In genomic region chr7:141293852-141294471, GRCm38 (mm10) we compare ENCODE assay signal across 8 mouse cellular contexts. TPM values are rescaled to one million over a fixed set of nuclear protein-coding genes. Genes with fewer than 3 reads are reported as not detected.
DNase-seq lines count a peak whose midpoint lies in the region; ATAC-seq lines count a peak whose summit lies in the region.

No protein-coding gene starts in this region.

- H3K4me1 ChIP-seq in limb, embryonic 11.5 days (ENCODE audit: control insufficient read depth, insufficient read depth, low read length), result peaks cover 14% of the 10 kb centered on the region
- H3K4me1 ChIP-seq in midbrain, embryonic 14.5 days (ENCODE audit: control insufficient read depth, insufficient read depth, low read length), result peaks cover 21% of the 10 kb centered on the region

- peak; percentile 21 to 23 for DNase-seq in heart, adult 18-20 months
- DNase-seq in heart, postnatal 25 days (ENCODE audit: low spot score), result no peak
- DNase-seq in adrenal gland, postnatal 36 days, result peak; percentile 75 to 78
- peak; percentile 30 for DNase-seq in gastrocnemius, postnatal 25 days
- DNase-seq in limb, embryonic 11.5 days (ENCODE audit: low spot score), result peak; percentile 61
- peak; percentile 59 for DNase-seq in midbrain, embryonic 14.5 days
- no peak for DNase-seq in T-cell, adult 2 months (ENCODE audit: low spot score)

- intact Hi-C loops in heart, postnatal 25 days (cut with DNase I), result no loop called here

- peaks cover 4% of the 10 kb centered on the region; the same call in 1 of the 2 replicates for H3K36me3 ChIP-seq in limb, embryonic 11.5 days (ENCODE audit: control insufficient read depth, insufficient read depth, low read length)
- H3K36me3 ChIP-seq in midbrain, embryonic 14.5 days (ENCODE audit: control insufficient read depth, insufficient read depth, low read length), result peaks cover 21% of the 10 kb centered on the region

- no peak for ATAC-seq in limb, embryonic 11.5 days (ENCODE audit: insufficient number of reproducible peaks, low FRiP score, low TSS enrichment, low read depth)
- no peak for ATAC-seq in midbrain, embryonic 14.5 days (ENCODE audit: low FRiP score, low TSS enrichment)
- ATAC-seq in activated CD4-positive, CD25-positive, alpha-beta regulatory T cell, adult 4 months, result no peak

- peak overlapping the region; percentile 40 for H3K9ac ChIP-seq in limb, embryonic 11.5 days (ENCODE audit: low read length)
- no peak overlapping the region; the same call in 1 of the 2 replicates for H3K9ac ChIP-seq in midbrain, embryonic 14.5 days (replicated peaks; ENCODE audit: low read length)

- H3K4me3 ChIP-seq in limb, embryonic 11.5 days (ENCODE audit: low read depth, low read length), result peak overlapping the region; percentile 30
- H3K4me3 ChIP-seq in midbrain, embryonic 14.5 days (replicated peaks; ENCODE audit: low read depth, low read length), result peak overlapping the region; percentile 33

- no peak overlapping the region for H3K27ac ChIP-seq in limb, embryonic 11.5 days (replicated peaks; ENCODE audit: low read depth, low read length)
- H3K27ac ChIP-seq in midbrain, embryonic 14.5 days (replicated peaks; ENCODE audit: low read depth, low read length), result no peak overlapping the region

- H3K4me2 ChIP-seq in limb, embryonic 11.5 days (ENCODE audit: low read depth, severe bottlenecking), result peak overlapping the region; percentile 73
- peak overlapping the region; percentile 61 for H3K4me2 ChIP-seq in midbrain, embryonic 14.5 days (ENCODE audit: low read length)

- no peaks in the 10 kb centered on the region for H3K9me3 ChIP-seq in limb, embryonic 11.5 days (ENCODE audit: control insufficient read depth, low read length)
- H3K9me3 ChIP-seq in midbrain, embryonic 14.5 days (ENCODE audit: control insufficient read depth, low read length), result no peaks in the 10 kb centered on the region

- peaks cover 47% of the 10 kb centered on the region for H3K27me3 ChIP-seq in limb, embryonic 11.5 days (ENCODE audit: control insufficient read depth, insufficient read depth, low read length)
- peaks cover 54% of the 10 kb centered on the region for H3K27me3 ChIP-seq in midbrain, embryonic 14.5 days (ENCODE audit: control insufficient read depth, insufficient read depth, low read length)

- under 1% methylated on average over 51 of the region's 53 CpGs for WGBS in limb, embryonic 11.5 days
- WGBS in midbrain, embryonic 14.5 days, result 1% methylated on average over 53 of the region's 53 CpGs

RNA-seq across cellular contexts. Expression of gene Drd4, which starts 2.2 kb away (rescaled TPM):
- total RNA-seq in heart, adult 18-20 months (2021), result not detected
- total RNA-seq in heart, postnatal 25 days (2021), result not detected
- under 1 TPM in 1 of 2 experiments, not detected in 1; 0.56 TPM for total RNA-seq in adrenal gland, postnatal 36 days (2021)
- under 1 TPM in 1 of 2 experiments, not detected in 1; 0.23 TPM for total RNA-seq in gastrocnemius, postnatal 25 days (2021)
- polyA plus RNA-seq in limb, embryonic 11.5 days (2014; fragmentation: Nextera tagmentation; extraction: Ambion mirVana), result 0.45 and 0.47 TPM in 2 replicates
- 0.53 and 0.54 TPM in 2 replicates for polyA plus RNA-seq in midbrain, embryonic 14.5 days (2014; fragmentation: Nextera tagmentation; extraction: Ambion mirVana)
- polyA plus RNA-seq in activated CD4-positive, CD25-positive, alpha-beta regulatory T cell, adult 4 months (2017; shearing (Covaris generic)), result not detected

RNA-seq across cellular contexts. Expression of gene Sct, which starts 15.0 kb away (rescaled TPM):
- not detected for total RNA-seq in heart, adult 18-20 months (2021)
- not detected for total RNA-seq in heart, postnatal 25 days (2021)
- 1 to 10 TPM in 1 of 2 experiments, under 1 TPM in 1; 0.63 to 1.2 TPM for total RNA-seq in adrenal gland, postnatal 36 days (2021)
- under 1 TPM in 1 of 2 experiments, not detected in 1; 0.56 TPM for total RNA-seq in gastrocnemius, postnatal 25 days (2021)
- 10.2 TPM in 2 replicates for polyA plus RNA-seq in limb, embryonic 11.5 days (2014; fragmentation: Nextera tagmentation; extraction: Ambion mirVana)
- polyA plus RNA-seq in midbrain, embryonic 14.5 days (2014; fragmentation: Nextera tagmentation; extraction: Ambion mirVana), result 0.49 and 1.3 TPM in 2 replicates
- polyA plus RNA-seq in activated CD4-positive, CD25-positive, alpha-beta regulatory T cell, adult 4 months (2017; shearing (Covaris generic)), result not detected

RNA-seq across cellular contexts. Expression of gene Cdhr5, which starts 17.4 kb away (rescaled TPM):
- total RNA-seq in heart, adult 18-20 months (2021), result not detected
- total RNA-seq in heart, postnatal 25 days (2021), result not detected
- 10 to 100 TPM in 1 of 2 experiments, 1 to 10 TPM in 1; 3.3 to 17.3 TPM for total RNA-seq in adrenal gland, postnatal 36 days (2021)
- total RNA-seq in gastrocnemius, postnatal 25 days (2021), result under 1 TPM; 0.16 to 0.28 TPM
- polyA plus RNA-seq in limb, embryonic 11.5 days (2014; fragmentation: Nextera tagmentation; extraction: Ambion mirVana), result 0.20 TPM in 1 of 2 replicates, not detected in the other
- not detected in 2 replicates for polyA plus RNA-seq in midbrain, embryonic 14.5 days (2014; fragmentation: Nextera tagmentation; extraction: Ambion mirVana)
- polyA plus RNA-seq in activated CD4-positive, CD25-positive, alpha-beta regulatory T cell, adult 4 months (2017; shearing (Covaris generic)), result not detected

RNA-seq across cellular contexts. Expression of gene Irf7, which starts 27.7 kb away (rescaled TPM):
- 1 to 10 TPM; 2.3 to 3.1 TPM for total RNA-seq in heart, adult 18-20 months (2021)
- total RNA-seq in heart, postnatal 25 days (2021), result 1 to 10 TPM; 3.4 to 3.6 TPM
- 10 to 100 TPM; 13.5 to 14.9 TPM for total RNA-seq in adrenal gland, postnatal 36 days (2021)
- total RNA-seq in gastrocnemius, postnatal 25 days (2021), result 1 to 10 TPM; 1.1 to 1.2 TPM
- 0.59 and 0.79 TPM in 2 replicates for polyA plus RNA-seq in limb, embryonic 11.5 days (2014; fragmentation: Nextera tagmentation; extraction: Ambion mirVana)
- polyA plus RNA-seq in midbrain, embryonic 14.5 days (2014; fragmentation: Nextera tagmentation; extraction: Ambion mirVana), result 1.1 and 9.2 TPM in 2 replicates
- polyA plus RNA-seq in activated CD4-positive, CD25-positive, alpha-beta regulatory T cell, adult 4 months (2017; shearing (Covaris generic)), result 100 to 1,000 TPM in 1 of 2 experiments, 10 to 100 TPM in 1; 92.0 to 108 TPM

RNA-seq across cellular contexts. Expression of gene Deaf1, which starts 33.5 kb away (rescaled TPM):
- 10 to 100 TPM; 11.7 to 12.6 TPM for total RNA-seq in heart, adult 18-20 months (2021)
- total RNA-seq in heart, postnatal 25 days (2021), result 10 to 100 TPM; 16.4 to 17.1 TPM
- 10 to 100 TPM; 25.8 to 37.5 TPM for total RNA-seq in adrenal gland, postnatal 36 days (2021)
- 10 to 100 TPM; 11.2 to 11.7 TPM for total RNA-seq in gastrocnemius, postnatal 25 days (2021)
- 59.3 and 64.6 TPM in 2 replicates for polyA plus RNA-seq in limb, embryonic 11.5 days (2014; fragmentation: Nextera tagmentation; extraction: Ambion mirVana)
- polyA plus RNA-seq in midbrain, embryonic 14.5 days (2014; fragmentation: Nextera tagmentation; extraction: Ambion mirVana), result 180 and 207 TPM in 2 replicates
- 10 to 100 TPM; 17.1 to 22.5 TPM for polyA plus RNA-seq in activated CD4-positive, CD25-positive, alpha-beta regulatory T cell, adult 4 months (2017; shearing (Covaris generic))

Comparison
In these comparisons a context has a peak if more than half of its experiments do, and no peak if none do; other contexts are left out.
1. DNase-seq: peak in heart, adult 18-20 months (2 of 2), adrenal gland, postnatal 36 days (2 of 2), gastrocnemius, postnatal 25 days (single experiment), limb, embryonic 11.5 days (single experiment) and midbrain, embryonic 14.5 days (single experiment); none in heart, postnatal 25 days (single experiment) and T-cell, adult 2 months (single experiment).